27 mouse cellular contexts compared by ENCODE assay signal in the genomic region with DNA sequence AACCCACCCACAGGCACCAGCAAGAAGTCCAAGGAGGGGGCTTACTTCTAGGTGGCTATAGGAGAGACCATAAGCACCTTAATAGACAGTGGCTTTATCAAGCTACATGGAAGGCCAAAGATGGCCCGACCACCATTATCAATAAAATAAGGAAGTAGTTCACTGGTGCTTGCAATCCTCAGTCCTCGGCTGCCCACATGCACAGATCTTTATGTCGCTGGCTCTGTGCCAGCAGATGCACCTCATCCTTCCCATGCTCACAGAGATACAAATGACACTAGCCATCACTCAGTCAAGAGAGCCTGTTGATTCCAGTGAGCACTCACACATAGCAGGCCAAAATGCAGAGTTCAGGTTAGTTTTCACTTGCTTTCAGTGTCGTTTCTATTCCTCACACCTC.
"Had no signal": no experiment of that assay in that cellular context is flagged by ENCODE, and none has a peak within 500 bp of the region (broad histone marks: within the 10 kb centered on the region; RNA-seq: fewer than 3 reads in every experiment).

No protein-coding gene starts in this region.

- H3K4me1 ChIP-seq: embryonic facial prominence, embryonic 12.5 days; embryonic facial prominence, embryonic 13.5 days; embryonic facial prominence, embryonic 15.5 days; heart, embryonic 10.5 days; heart, embryonic 12.5 days had no signal

- H3K36me3 ChIP-seq: forebrain, embryonic 15.5 days had no signal

- DNase-seq: cerebellum, adult 9-10 months; cerebellum, adult 9-11 months; cerebellum, postnatal 10 days; cerebellum, postnatal 14 days; cerebellum, postnatal 25 days; cerebellum, postnatal 36 days; embryo, embryonic 11 days; forebrain, postnatal 0 days; gastrocnemius, adult 2 months; gastrocnemius, postnatal 10 days; gastrocnemius, postnatal 14 days; gastrocnemius, postnatal 25 days; gastrocnemius, postnatal 36 days; heart, adult 18-20 months; heart, adult 2 months had no signal

- H3K27ac ChIP-seq: embryonic facial prominence, embryonic 10.5 days; embryonic facial prominence, embryonic 12.5 days; embryonic facial prominence, embryonic 13.5 days; embryonic facial prominence, embryonic 15.5 days; forebrain, embryonic 10.5 days; forebrain, embryonic 12.5 days; forebrain, embryonic 15.5 days; gastrocnemius, adult 2 months; heart, adult 2 months; heart, embryonic 10.5 days had no signal

- ATAC-seq: forebrain, embryonic 15.5 days; forebrain, embryonic 16.5 days; forebrain, postnatal 0 days had no signal

- H3K4me2 ChIP-seq: embryonic facial prominence, embryonic 12.5 days; embryonic facial prominence, embryonic 13.5 days; embryonic facial prominence, embryonic 15.5 days; forebrain, embryonic 12.5 days; forebrain, embryonic 15.5 days; heart, embryonic 11.5 days; heart, embryonic 12.5 days had no signal

- H3K9me3 ChIP-seq: embryonic facial prominence, embryonic 10.5 days; embryonic facial prominence, embryonic 12.5 days; embryonic facial prominence, embryonic 13.5 days; embryonic facial prominence, embryonic 15.5 days; forebrain, embryonic 10.5 days; forebrain, embryonic 12.5 days; forebrain, embryonic 15.5 days; heart, embryonic 10.5 days; heart, embryonic 12.5 days had no signal

- H3K27me3 ChIP-seq: embryonic facial prominence, embryonic 12.5 days; embryonic facial prominence, embryonic 13.5 days; embryonic facial prominence, embryonic 15.5 days; forebrain, embryonic 12.5 days; forebrain, embryonic 15.5 days; heart, embryonic 12.5 days had no signal

- H3K4me3 ChIP-seq: embryonic facial prominence, embryonic 10.5 days; embryonic facial prominence, embryonic 12.5 days; embryonic facial prominence, embryonic 13.5 days; embryonic facial prominence, embryonic 15.5 days; erythroblast, embryonic 14.5 days; forebrain, embryonic 10.5 days; forebrain, embryonic 12.5 days; forebrain, embryonic 15.5 days; gastrocnemius, adult 2 months; heart, adult 2 months; heart, embryonic 10.5 days; heart, embryonic 12.5 days had no signal

- H3K9ac ChIP-seq: embryonic facial prominence, embryonic 12.5 days; embryonic facial prominence, embryonic 13.5 days; embryonic facial prominence, embryonic 15.5 days; forebrain, embryonic 12.5 days; forebrain, embryonic 15.5 days; forebrain, postnatal 0 days; heart, embryonic 12.5 days had no signal
